Mouse (Mus musculus) testis, adult 2 months (tissue): ENCODE measurements around the gene Gucy2e. TPM values are rescaled to one million over a fixed set of nuclear protein-coding genes. Genes with fewer than 3 reads are reported as not detected.

ENCODE experiments used
- H3K27ac ChIP-seq: fragments of 200-500 bp; 2 replicates; pipeline ENCODE4 v1.5.1; 2012; ENCODE audit warnings: low read depth, low read length; ENCODE audit not compliant: control insufficient read depth, insufficient read depth
- H3K27me3 ChIP-seq: fragments of 200-500 bp; 2 replicates; pipeline ENCODE4 v1.6.1; 2012; ENCODE audit warnings: mild to moderate bottlenecking, low read length, moderate library complexity; ENCODE audit not compliant: control insufficient read depth, insufficient read depth
- H3K36me3 ChIP-seq: fragments of 200-500 bp; 2 replicates; pipeline ENCODE4 v1.6.1; 2012; ENCODE audit warnings: mild to moderate bottlenecking, low read length; ENCODE audit not compliant: control insufficient read depth, insufficient read depth
- H3K4me1 ChIP-seq: fragments of 200-500 bp; 2 replicates; pipeline ENCODE4 v1.6.1; 2012; ENCODE audit warnings: low read length; ENCODE audit not compliant: control insufficient read depth, insufficient read depth
- H3K4me3 ChIP-seq: fragments of 200-500 bp; 2 replicates; pipeline ENCODE4 v1.5.1; 2012; ENCODE audit warnings: low read depth, mild to moderate bottlenecking, low read length, moderate library complexity, mixed read lengths; ENCODE audit not compliant: control insufficient read depth
- CTCF ChIP-seq: fragments of 200-500 bp; IDR thresholded peaks from 2 replicates; pipeline ENCODE4 v1.5.1; 2012; ENCODE audit warnings: low read depth, mild to moderate bottlenecking, inconsistent platforms, low read length, moderate library complexity; ENCODE audit not compliant: control insufficient read depth, insufficient read depth, insufficient replicate concordance
- POLR2A ChIP-seq: fragments of 200-500 bp; IDR thresholded peaks from 2 replicates; pipeline ENCODE4 v1.6.1; 2012; ENCODE audit warnings: low read depth, mild to moderate bottlenecking, inconsistent platforms, low read length, moderate library complexity; ENCODE audit not compliant: control insufficient read depth
- polyA plus RNA-seq: library from polyadenylated mRNA; depleted of rRNA; stranded (reverse); fragments of >200 nt; gene quantifications from 2 replicates; pipeline ENCODE4 v1.2.3, GENCODE M21; 2012

Gucy2e gene
- polyA plus RNA-seq, 1 experiment, result 0.16 TPM

DNA sequence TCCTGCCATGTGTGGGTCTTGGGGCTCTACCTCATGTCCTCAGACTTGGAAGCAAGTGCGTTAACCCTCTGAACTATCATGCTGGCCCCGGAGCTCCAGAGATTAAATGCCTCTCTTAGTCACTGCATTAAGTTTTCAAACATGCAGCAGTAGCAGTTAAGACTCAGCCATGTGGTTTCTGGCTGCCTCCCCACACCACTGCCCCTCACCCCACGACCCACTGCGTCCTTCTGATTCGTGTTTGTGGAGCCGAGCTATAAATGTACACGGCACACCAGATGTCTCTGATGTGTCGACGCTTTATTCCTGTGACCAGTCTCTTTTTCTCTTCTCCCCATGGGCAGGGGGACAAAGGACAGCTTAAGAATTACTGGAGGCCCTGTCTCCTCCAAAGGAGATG is 16.3 kb upstream of the Gucy2e start:
- no peak overlapping the region for H3K27ac ChIP-seq

DNA sequence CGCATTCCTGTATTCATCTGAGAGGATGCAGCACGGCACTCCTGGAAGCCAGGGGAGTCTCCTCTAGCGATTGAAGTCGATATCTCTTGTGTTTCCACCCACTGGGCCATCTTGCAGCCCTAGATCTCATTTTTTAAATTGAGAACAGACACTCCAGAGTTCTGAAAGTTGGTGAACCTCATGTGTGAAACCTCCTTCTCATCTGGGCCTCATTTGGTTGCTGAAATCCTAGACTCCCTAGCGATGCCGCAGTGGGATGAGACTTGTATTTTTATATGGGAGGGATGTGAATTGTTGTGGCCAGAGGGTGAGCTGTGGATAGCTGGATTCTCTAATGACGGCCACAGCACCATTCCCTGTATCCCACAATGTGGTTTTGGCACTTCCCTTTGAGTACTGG is 15.1 kb upstream of the Gucy2e start:
- H3K27me3 ChIP-seq, result no peaks in the 10 kb centered on the region
- H3K4me3 ChIP-seq, result no peak overlapping the region
- peaks cover 12% of the 10 kb centered on the region for H3K4me1 ChIP-seq
- H3K27ac ChIP-seq, result no peak overlapping the region
- H3K36me3 ChIP-seq, result no peaks in the 10 kb centered on the region
- TF ChIP-seq CTCF, result no peak
- no peak for TF ChIP-seq POLR2A

More for the DNA sequence above, 16.3 kb upstream of the Gucy2e start:
- Histone ChIP-seq H3K36me3 (no peaks in the 10 kb centered on the region), H3K4me3 (no peak overlapping the region), H3K27me3 (no peaks in the 10 kb centered on the region), H3K4me1 (peaks cover 12% of the 10 kb centered on the region)
- TF ChIP-seq POLR2A, result no peak
- no peak for TF ChIP-seq CTCF

DNA sequence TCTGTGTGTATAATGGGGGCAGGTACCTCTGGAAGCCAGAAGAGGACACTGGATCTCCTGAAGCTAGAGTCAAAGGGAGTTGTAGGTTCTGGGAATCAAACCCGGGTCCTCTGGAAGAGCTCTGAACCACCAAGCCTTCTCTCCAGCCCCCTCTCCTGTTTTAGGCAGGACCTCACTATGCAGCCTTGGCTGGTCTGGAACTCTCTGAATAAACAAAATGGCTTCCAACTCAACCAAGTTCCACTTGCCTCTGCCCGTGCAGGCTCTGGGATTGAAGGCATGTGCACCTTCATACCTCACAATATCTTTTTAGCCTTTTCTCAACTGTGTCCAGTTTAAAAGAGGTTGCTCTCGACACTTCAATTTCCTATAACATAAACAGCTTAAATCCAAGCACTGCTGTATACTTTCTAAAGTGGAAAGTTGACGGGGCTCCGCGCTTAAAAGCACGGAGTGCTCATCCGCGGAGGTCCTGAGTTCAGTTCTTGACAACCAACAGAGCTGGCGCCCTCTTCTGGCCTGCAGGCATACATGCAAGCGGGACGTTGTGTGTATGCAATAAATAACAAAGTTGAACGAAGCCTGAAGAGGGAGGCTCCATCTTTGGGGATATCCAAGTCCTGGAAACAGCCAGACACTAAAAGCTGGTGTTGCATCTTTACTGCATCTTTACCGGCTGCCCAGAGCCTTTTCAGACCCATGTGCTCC is 14.5 kb upstream of the Gucy2e start:
- Histone ChIP-seq H3K27ac (no peak overlapping the region), H3K4me3 (peak overlapping the region; percentile 36), H3K36me3 (no peaks in the 10 kb centered on the region), H3K27me3 (no peaks in the 10 kb centered on the region), H3K4me1 (peaks cover 12% of the 10 kb centered on the region)
- peak; percentile 69; the same call in 1 of the 2 replicates for TF ChIP-seq CTCF
- no peak for TF ChIP-seq POLR2A

DNA sequence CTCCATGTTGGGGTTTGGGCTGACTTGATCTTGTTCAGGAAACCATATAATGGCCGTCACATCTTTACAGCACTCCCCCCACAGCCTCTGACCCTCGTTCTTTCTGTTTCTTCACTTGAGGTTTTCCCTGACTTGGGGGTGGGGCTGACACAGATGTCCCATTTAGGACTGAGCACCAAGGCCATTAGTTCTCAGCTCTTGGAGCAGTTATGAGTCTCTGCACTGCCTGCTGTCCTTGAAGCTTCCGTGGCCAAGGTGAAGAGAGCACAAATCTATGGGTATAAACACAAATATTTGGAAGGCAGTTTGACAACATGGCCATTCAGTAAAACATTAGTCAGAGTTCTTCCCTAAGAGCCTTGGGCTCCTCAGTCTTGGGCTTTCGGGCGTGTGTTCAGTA is 13.3 kb upstream of the Gucy2e start:
- Histone ChIP-seq H3K4me3 (no peak overlapping the region), H3K27ac (0 out of 2 replicates have a peak overlapping the region, but pooled peaks have one; percentile 13), H3K27me3 (no peaks in the 10 kb centered on the region), H3K36me3 (no peaks in the 10 kb centered on the region), H3K4me1 (peaks cover 12% of the 10 kb centered on the region)
- no peak for TF ChIP-seq POLR2A
- TF ChIP-seq CTCF, result no peak

DNA sequence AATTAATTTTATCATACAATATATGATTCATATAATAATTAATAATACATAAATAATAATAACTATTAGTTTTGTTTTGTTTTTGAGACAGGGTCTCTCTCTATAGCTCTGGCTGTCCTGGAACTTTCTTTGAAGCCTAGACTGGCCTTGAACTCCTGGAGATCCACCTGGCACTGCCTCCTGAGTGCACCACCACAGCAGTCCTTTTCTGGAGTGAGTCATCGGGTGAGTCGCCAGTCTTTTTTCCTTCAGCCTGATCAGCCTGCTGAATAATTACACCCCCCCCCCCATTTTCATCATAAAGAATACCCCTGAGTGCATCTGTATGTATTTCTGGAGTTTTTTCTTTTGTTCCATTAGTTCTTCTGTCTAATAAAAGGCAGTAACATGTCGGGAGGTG is 12.3 kb upstream of the Gucy2e start:
- Histone ChIP-seq H3K4me3 (no peak overlapping the region), H3K4me1 (peaks cover 12% of the 10 kb centered on the region), H3K27me3 (no peaks in the 10 kb centered on the region), H3K36me3 (no peaks in the 10 kb centered on the region), H3K27ac (no peak overlapping the region)
- TF ChIP-seq POLR2A, result no peak
- TF ChIP-seq CTCF, result no peak

DNA sequence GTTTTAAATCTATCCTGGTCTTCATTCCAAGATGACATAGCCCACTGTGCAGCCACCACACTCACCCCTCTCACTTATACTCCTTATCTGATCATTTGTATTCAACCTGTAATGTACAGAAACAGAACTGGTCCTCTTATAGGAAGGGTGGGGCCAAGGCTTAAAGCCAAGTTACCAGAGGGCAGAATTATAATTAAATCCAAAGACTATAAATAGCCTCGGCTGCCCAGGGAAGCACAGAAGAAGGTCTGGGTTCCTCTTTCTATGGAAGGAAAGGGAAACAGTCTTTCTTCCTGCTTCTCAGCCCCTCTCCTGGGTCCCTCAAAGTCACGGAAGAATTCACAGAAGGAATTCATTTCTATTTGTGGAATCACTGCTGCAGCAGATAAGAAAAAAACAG is 8.8 kb upstream of the Gucy2e start:
- Histone ChIP-seq H3K27ac (no peak overlapping the region), H3K27me3 (no peaks in the 10 kb centered on the region), H3K4me3 (no peak overlapping the region), H3K4me1 (peaks cover 5% of the 10 kb centered on the region), H3K36me3 (no peaks in the 10 kb centered on the region)
- no peak for TF ChIP-seq POLR2A
- no peak for TF ChIP-seq CTCF

DNA sequence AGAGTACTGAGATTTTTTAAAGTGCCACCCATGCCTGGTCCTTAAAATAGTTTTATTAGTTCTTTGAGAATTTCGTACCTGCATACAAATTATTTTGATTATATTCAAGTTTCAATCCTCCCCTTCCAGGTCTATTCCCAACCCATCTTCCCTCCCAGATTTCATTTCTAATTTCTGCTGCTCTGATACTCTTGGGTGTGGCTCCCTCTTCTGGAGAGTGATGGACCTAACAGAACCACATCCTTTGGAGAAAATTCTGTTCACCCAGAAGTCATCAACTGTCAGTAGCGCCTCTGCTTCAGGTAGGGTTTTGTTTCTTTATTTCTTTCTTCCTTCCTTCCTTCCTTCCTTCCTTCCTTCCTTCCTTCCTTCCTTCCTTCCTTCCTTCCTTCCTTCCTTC is 8.1 kb upstream of the Gucy2e start:
- Histone ChIP-seq H3K4me3 (no peak overlapping the region), H3K4me1 (peaks cover 2% of the 10 kb centered on the region), H3K36me3 (no peaks in the 10 kb centered on the region), H3K27me3 (no peaks in the 10 kb centered on the region), H3K27ac (no peak overlapping the region)
- TF ChIP-seq POLR2A, result no peak
- no peak; the same call in 1 of the 2 replicates for TF ChIP-seq CTCF
